Mouse (Mus musculus): ENCODE results near the gene Wt1.

The Wt1 gene

GRCm38 (mm10) chr2:105123881-105124280 is 2.4 kb upstream of the Wt1 start:
- ChIA-PET CTCF (interaction anchor here in 1 of 4 experiments (0.6 kb wide), 1 partner anchor 52 kb away, joined by 15 read pairs; no protein-coding TSS in a partner anchor), POLR2A (interaction anchor here in 1 of 4 experiments (2.0 to 2.2 kb wide), 2 partner anchors 10 to 30 kb away, joined by 8 to 11 read pairs; no protein-coding TSS in a partner anchor)

DNA sequence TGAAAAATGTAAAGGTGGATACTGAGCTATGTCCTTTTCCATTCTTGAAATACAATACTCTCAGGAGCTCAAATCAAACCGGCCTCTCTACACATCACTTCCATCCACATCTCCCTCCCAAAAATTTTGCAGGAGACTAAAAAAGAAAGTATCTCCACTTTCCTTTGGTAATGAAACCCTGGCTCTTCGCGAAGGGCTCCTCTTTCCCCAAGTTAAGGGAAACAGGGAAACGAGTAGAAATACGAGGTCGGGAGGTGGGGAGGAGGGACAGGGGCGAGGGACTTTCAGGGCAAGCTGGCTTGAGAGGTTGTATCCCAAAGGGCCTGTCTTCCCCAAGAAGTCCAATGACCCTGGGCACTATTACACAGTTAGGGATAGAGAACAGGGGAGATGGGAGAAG is 1.9 kb upstream of the Wt1 start:
- POLR2A ChIA-PET: interaction anchor here in 2 of 4 experiments (0.7 to 2.5 kb wide), 5 partner anchors 10 to 996 kb away, joined by 4 to 12 read pairs (median 8); no protein-coding TSS in a partner anchor
- CTCF ChIA-PET: interaction anchor here in 2 of 4 experiments (0.6 to 0.7 kb wide), 2 partner anchors 52 to 67 kb away, joined by 4 to 15 read pairs; no protein-coding TSS in a partner anchor

GRCm38 (mm10) chr2:105125205-105125604 is 1.1 kb upstream of the Wt1 start:
- ChIA-PET CTCF (interaction anchor here in 1 of 4 experiments (1.6 kb wide), 1 partner anchor 64 kb away, joined by 4 read pairs; no protein-coding TSS in a partner anchor), POLR2A (interaction anchor here in 2 of 4 experiments (0.5 to 2.5 kb wide), 6 partner anchors 11 to 150 kb away, joined by 3 to 11 read pairs (median 5); partner anchors contain the start of gene Eif3m (in 1 of the 2))

DNA sequence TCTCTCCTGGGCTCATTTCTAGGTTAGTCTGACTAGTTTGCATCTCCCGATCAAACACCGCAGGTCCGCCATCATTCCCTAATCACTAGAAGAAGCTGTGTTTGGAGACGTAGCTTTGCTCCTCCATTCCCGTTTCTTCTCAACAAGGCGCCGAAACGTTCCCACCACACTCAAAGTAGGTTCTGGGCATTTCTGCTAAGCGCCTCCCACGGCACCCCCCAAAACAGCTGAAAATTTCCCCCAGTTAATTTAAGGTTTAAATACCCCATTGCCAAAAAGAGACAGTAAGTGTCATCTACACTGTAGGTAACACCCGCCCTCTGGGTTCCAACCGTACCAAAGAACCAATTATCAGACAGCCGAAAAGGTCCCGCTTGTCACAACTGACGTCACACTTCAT is 688 bp upstream of the Wt1 start:
- POLR2A ChIA-PET: interaction anchor here in 2 of 4 experiments (0.5 to 2.5 kb wide), 4 partner anchors 14 to 150 kb away, joined by 3 to 5 read pairs (median 4); partner anchors contain the start of gene Eif3m (in 1 of the 2)
- CTCF ChIA-PET: interaction anchor here in 1 of 4 experiments (1.6 kb wide), 1 partner anchor 63 kb away, joined by 4 read pairs; no protein-coding TSS in a partner anchor

DNA sequence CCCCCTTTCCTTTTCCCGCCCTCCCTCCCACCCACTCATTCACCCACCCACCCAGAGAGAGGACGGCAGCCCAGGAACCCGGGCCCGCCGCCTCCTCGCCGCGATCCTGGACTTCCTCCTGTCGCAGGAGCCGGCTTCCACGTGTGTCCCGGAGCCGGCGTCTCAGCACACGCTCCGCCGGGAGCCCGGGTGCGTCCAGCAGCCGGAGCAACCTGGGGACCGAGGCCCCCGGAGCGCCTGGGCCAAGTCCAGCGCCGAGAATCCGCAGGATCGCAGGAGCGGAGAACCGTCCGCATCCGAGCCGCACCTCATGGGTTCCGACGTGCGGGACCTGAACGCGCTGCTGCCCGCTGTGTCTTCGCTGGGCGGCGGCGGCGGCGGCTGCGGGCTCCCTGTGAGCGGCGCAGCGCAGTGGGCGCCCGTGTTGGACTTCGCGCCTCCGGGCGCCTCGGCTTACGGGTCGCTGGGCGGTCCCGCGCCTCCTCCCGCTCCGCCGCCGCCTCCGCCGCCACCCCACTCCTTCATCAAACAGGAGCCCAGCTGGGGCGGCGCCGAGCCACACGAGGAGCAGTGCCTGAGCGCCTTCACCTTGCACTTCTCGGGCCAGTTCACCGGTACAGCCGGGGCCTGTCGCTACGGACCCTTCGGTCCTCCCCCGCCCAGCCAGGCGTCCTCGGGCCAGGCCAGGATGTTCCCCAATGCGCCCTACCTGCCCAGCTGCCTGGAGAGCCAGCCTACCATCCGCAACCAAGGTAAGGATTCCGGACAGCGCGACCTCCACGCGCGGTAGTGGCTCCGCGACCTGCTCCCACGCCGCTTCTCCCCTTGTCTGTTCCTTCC is 582 bp downstream of the Wt1 start:
- CTCF ChIA-PET: interaction anchor here in 1 of 4 experiments (0.6 kb wide), 2 partner anchors 34 to 1812 kb away, joined by 3 to 9 read pairs; no protein-coding TSS in a partner anchor
- POLR2A ChIA-PET: interaction anchor here in 1 of 4 experiments (0.6 to 2.5 kb wide), 4 partner anchors 12 to 99 kb away, joined by 3 to 5 read pairs (median 4); no protein-coding TSS in a partner anchor

DNA sequence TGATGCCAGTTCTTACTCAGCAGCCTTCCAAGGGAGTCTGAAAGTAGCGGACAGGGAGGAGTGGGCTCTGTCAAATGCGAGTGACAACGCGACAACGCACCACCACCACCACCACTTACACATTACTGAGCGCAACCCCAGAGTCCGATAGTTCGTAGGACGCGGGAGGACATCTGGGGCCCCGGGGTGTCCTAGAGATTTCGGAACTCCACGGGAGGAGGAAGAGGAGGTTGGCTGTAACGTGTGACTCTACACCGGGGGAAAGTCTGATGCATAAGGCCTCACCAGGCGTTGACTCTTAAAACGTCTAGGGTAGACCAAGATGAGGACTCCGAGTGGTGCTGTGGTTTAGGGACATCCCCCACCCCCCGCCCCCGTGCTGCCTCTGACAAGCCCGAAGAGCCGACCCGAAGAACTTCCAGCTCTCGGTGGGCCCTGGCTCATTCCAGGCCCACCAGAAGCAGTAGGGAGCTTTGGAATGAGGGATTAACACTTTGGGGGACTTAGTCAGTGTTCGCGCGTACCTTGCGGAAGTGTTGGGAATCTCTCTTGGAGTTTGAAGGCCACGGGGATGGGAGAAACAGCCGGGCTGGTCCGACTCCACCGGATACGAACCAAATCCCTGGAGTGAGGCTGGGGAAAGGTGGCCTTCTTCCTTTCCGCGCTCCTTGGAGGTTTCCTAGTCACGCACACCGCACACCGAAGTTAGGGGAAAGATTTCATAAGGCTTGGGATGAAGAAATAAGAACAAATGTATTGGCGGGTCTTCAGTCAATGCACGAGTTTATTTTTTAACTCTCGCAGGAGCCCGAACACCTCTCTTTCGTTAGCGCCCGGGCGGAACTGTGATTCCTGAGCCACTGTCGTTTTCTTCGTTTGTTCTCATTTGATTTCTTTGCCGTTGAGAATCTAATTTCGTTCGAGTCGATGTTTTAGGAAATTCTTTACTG is 1.5 kb downstream of the Wt1 start:
- POLR2A ChIA-PET: interaction anchor here in 2 of 4 experiments (0.6 to 1.0 kb wide), 2 partner anchors 14 to 191 kb away, joined by 3 to 4 read pairs; no protein-coding TSS in a partner anchor
- CTCF ChIA-PET: interaction anchor here in 1 of 4 experiments (0.6 kb wide), 1 partner anchor 13 kb away, joined by 3 read pairs; no protein-coding TSS in a partner anchor

GRCm38 (mm10) chr2:105128564-105128963 is 2.2 kb downstream of the Wt1 start:
- POLR2A ChIA-PET: no interaction called here
- CTCF ChIA-PET: no interaction called here

DNA sequence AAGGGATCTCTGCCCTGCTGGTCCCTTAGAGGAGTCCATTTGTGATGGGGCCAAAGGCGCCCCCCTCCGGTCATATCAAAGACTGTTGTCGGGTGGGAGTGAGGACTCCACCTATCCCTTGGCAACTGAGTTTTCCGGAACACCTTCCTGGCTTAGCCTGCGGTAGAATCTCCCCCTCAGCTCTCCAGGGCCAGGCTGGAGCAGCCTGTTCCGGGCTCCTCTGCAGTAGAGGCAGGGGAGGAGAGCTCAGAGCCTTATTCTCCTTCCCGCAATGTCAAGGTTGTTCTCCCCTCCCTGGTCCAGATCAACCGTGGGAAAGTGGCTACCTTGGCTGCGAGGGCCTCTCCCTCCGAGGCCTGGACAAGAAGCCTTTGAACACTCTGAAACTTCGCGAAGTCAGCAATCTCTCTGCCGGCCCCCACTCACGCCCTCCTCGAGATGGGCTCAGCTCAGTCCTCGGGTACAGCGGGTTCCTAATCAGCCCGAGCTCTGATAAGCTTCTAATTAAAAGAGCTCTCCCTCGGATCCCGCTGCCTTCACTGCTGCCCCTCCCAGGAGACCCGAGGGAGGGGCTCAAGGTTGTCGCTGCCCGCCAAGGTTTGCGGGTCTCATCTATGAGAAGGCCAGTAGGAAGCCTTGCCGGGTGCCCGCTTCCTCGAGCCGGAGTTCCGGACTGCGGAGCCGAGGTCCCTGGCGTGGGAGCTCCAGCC is 4.2 kb downstream of the Wt1 start:
- POLR2A ChIA-PET: interaction anchor here in 1 of 4 experiments (0.6 to 1.5 kb wide), 6 partner anchors 11 to 546 kb away, joined by 3 to 4 read pairs (median 4); no protein-coding TSS in a partner anchor
- CTCF ChIA-PET: interaction anchor here in 3 of 4 experiments (1.0 to 1.6 kb wide), 6 partner anchors 9 to 105 kb away, joined by 3 to 8 read pairs (median 4); no protein-coding TSS in a partner anchor

DNA sequence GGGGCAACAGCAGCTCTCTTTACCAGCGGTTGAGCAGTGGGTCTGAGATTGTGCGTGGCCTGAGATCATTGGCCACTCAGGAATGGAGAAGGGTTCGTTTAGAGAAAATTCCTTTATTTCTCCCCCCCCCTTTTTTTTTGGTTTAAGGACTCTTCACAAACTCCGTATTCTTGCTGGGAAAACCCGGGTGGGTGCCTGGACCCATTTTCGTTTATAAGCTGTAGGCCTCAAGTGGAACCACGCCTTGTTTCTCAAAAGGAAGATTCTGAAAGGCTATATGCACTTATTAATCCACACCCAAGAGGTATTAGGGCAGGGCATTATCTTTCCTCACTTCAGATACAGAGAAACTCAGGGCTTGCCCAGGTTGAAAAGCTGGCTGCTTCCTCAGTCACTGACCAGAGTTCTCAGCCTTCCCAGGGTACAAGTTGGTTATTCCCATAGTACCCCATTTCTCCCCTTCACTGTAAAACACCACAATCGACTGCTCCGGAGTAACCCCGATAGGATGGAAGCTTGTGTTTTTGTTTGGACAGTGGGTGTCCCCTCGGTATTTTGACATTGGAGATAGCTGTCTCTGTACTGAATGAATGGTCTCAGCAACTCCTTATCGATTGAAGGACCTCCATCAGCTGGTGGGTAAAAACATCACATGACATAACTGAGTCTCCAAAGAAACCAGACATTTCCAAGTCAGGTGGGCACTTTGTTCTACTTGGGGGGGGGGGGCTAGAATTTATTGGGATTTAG is 4.9 kb downstream of the Wt1 start:
- CTCF ChIA-PET: interaction anchor here (0.6 to 1.6 kb wide), 10 partner anchors 8 to 1300 kb away, joined by 3 to 8 read pairs (median 5); no protein-coding TSS in a partner anchor
- POLR2A ChIA-PET: interaction anchor here in 2 of 4 experiments (0.6 to 1.5 kb wide), 8 partner anchors 12 to 545 kb away, joined by 3 to 4 read pairs (median 3); no protein-coding TSS in a partner anchor

GRCm38 (mm10) chr2:105131811-105132100 is 5.4 kb downstream of the Wt1 start:
- CTCF ChIA-PET: interaction anchor here (0.6 to 1.6 kb wide), 6 partner anchors 47 to 1299 kb away, joined by 3 to 6 read pairs (median 6); no protein-coding TSS in a partner anchor
- POLR2A ChIA-PET: interaction anchor here in 1 of 4 experiments (0.7 to 1.5 kb wide), 6 partner anchors 12 to 545 kb away, joined by 3 to 4 read pairs (median 3); partner anchors contain the start of gene Eif3m

DNA sequence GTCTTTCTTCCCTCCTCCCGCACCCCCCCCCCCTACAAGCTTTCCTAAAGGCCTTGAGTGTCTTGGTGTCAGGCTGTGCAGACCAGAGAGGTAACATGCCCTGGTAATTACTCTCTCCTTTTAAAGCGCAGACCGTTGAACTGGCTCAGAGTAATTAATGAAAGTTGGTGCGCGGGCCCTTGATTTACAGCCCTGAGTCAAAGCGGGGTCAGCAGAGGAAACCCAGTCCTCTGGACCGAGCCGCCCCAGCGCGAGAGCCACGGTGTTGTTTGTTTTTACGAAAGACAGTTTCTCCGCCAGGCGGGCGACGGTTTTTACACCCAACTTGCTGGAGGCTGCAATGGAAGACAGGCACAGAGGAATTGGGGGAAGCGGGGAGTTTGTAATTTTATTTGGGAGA is 6.0 kb downstream of the Wt1 start:
- ChIA-PET CTCF (interaction anchor here in 3 of 4 experiments (0.7 to 0.8 kb wide), 3 partner anchors 60 to 546 kb away, joined by 3 to 7 read pairs (median 3); no protein-coding TSS in a partner anchor), POLR2A (interaction anchor here in 1 of 4 experiments (0.7 to 1.4 kb wide), 4 partner anchors 13 to 540 kb away, joined by 3 to 4 read pairs (median 3); partner anchors contain the start of gene Eif3m)

GRCm38 (mm10) chr2:105132933-105133795 is 6.8 kb downstream of the Wt1 start:
- ChIA-PET CTCF (no interaction called here), POLR2A (interaction anchor here in 1 of 4 experiments (0.8 to 1.0 kb wide), 2 partner anchors 112 to 539 kb away, joined by 3 read pairs; no protein-coding TSS in a partner anchor)

- CTCF ChIA-PET: no interaction called here
- POLR2A ChIA-PET: no interaction called here
These were observed 8.0 kb downstream of the Wt1 start for GRCm38 (mm10) chr2:105134296-105134695.

DNA sequence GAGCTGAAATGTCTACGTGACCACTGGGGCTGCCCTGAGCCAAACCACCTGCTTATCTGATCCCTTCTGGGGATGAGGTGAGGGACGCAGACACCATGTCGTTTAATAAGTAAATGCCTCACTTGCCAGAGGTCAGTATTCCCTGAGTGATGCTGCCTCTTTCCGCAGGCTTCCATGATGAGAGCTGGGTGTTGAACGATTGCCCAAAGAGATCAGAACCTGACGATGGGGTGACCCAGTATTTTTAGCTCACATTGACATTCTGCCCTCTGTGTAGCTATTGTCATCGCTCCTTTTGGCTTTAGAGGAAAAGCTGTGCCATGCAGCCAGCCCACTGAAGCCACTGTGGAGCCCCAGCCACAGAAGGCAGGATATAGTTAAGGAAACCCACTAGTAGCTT is 13.1 kb downstream of the Wt1 start:
- POLR2A ChIA-PET: no interaction called here
- CTCF ChIA-PET: interaction anchor here in 1 of 4 experiments (0.6 to 1.6 kb wide), 2 partner anchors 9 to 305 kb away, joined by 3 to 4 read pairs; no protein-coding TSS in a partner anchor

- POLR2A ChIA-PET: interaction anchor here in 1 of 4 experiments (0.5 kb wide), 1 partner anchor 210 kb away, joined by 9 read pairs; no protein-coding TSS in a partner anchor
These were observed 15.0 kb downstream of the Wt1 start for GRCm38 (mm10) chr2:105141371-105141770.

GRCm38 (mm10) chr2:105143731-105144130 is 17.4 kb downstream of the Wt1 start:
- ChIA-PET POLR2A (no interaction called here), CTCF (no interaction called here)

More at GRCm38 (mm10) chr2:105141371-105141770, 15.0 kb downstream of the Wt1 start:
- CTCF ChIA-PET: no interaction called here

All from embryonic stem cell, embryonic (primary cell).